Mouse (Mus musculus) kidney, postnatal 36 days (tissue): Measurements from ENCODE around the gene Cybc1.

Experiments
- DNase-seq, 2 experiments: peaks; one replicate each; pipeline ENCODE4 v3.0.0; 2021 to 2022; ENCODE audit warnings: mixed read lengths in 2 of 2

The Cybc1 gene

GRCm38 (mm10) chr11:121229018-121229439 lies at the start of gene Cybc1:
Gene Cybc1 (minus strand): TSS chr11:121229322.
- DNase-seq = peak; percentile 86 to 89

GRCm38 (mm10) chr11:121278011-121278410 lies 48.9 kb upstream of the Cybc1 start:
- no peak for DNase-seq

DNA sequence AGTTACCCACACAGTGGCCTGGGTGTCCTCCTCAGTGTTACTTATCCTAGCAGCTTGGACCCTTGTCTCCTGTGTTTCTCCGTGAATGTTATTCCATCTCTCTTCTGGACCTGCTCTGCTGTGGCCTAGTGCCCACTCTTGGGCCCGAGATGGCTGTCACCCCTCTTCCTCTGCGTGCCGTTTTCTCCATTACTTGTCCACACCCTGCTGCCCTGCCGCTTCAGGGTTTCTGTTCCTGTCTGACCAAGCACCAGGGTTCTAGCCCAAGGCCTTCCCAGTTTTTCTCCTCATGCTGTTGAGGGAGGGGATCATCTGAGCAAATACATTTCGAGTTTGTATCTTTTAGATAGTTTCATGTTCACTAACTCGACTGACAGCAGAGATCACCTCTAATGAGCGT lies 48.4 kb upstream of the Cybc1 start:
- no peak for DNase-seq

- no peak for DNase-seq
These were observed 32.0 kb upstream of the Cybc1 start for GRCm38 (mm10) chr11:121261074-121261473.

- DNase-seq = peak in 1 of 2 experiments; percentile 44
These were observed 31.2 kb upstream of the Cybc1 start for GRCm38 (mm10) chr11:121260211-121260906.

GRCm38 (mm10) chr11:121259160-121260100 lies 30.3 kb upstream of the Cybc1 start, which contains the start of gene Foxk2:
Gene Foxk2 (plus strand): TSS chr11:121259990.
- DNase-seq = peak; percentile 93 to 97

DNA sequence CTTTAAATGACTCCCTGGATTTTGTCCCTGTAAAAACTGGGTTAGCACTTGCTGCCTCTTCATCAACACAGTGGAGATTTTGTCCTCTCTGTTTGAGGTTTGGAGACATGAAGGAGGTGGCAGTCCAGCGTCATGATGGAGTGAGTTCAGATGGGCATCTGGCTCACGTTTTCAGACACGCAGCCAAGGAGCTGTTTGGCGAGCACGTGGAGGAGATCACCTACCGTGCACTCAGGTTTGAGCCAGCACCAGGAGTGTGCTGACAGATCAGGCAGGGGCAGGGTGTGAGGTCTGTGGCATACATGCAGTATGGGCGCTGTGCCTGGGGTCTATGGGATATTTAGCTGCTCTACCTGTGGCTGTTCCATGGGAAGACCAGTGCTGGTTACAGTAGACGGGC lies 21.1 kb upstream of the Cybc1 start:
- DNase-seq = no peak

DNA sequence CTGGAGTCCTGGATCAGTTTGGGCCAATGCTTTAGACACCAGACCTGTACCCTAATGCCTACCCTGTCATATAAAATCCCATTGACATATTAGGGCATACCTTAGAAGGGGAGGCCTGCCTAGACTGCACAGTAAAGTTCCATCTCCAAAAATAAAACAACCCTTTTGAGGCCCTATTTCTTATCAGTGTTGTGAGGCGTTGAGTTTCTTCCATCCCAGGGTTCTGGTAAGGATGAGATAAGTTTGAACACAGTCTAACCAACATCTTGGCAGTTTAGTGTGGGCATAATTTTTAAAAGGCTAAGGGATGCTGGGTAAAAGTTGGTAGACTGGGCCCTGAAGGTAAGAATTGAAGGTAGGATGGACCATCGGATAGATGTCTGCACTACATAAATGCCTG lies 10.5 kb upstream of the Cybc1 start:
- DNase-seq = no peak

GRCm38 (mm10) chr11:121237345-121238128 lies 8.4 kb upstream of the Cybc1 start:
- DNase-seq = peak; percentile 57 to 69

DNA sequence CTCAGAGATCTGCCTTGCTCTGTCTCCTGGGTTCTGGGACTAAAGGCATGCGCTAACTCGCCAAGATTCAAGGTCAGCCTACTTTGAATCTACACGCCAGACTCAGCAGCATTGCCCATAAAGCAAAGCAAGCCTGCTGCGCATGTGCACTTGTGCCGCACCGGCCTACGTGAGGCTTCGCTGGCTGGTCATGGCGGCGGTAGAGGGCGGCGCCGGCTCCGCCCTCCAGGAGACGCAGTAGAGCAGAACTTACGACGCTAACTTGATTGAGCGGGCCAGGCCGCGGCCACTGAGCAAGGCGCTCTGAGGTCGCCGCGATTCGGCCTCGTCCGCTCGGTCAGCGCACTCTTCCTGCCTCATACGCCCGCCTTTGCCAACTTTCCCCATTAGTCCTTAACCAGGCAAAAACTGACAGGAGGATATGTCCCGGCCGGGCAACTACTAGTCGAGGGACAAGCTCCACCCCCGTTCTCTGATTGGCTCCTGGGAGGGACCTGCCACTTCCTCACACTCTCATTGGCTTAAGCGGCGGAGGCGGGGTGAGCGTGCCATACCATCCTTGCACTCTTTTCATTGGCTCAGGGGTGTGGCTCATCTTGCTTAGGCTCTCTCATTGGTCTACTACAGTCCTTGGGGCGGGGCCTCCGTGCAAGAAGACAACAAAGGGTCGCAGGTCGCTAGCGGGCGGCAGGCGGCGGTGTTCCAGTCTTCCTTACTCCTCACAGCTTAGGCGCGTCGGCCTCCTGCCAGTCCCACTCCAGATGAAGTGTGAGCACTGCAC lies 7.6 kb upstream of the Cybc1 start, which contains the start of gene Narf:
Narf (plus strand) TSS at position 690 of the 781 bp plus-strand sequence.
- DNase-seq = peak; percentile 99 to 100

GRCm38 (mm10) chr11:121235475-121236238 lies 6.5 kb upstream of the Cybc1 start:
- DNase-seq = peak; percentile 29 to 73

GRCm38 (mm10) chr11:121232706-121233105 lies 3.6 kb upstream of the Cybc1 start:
- DNase-seq = no peak

DNA sequence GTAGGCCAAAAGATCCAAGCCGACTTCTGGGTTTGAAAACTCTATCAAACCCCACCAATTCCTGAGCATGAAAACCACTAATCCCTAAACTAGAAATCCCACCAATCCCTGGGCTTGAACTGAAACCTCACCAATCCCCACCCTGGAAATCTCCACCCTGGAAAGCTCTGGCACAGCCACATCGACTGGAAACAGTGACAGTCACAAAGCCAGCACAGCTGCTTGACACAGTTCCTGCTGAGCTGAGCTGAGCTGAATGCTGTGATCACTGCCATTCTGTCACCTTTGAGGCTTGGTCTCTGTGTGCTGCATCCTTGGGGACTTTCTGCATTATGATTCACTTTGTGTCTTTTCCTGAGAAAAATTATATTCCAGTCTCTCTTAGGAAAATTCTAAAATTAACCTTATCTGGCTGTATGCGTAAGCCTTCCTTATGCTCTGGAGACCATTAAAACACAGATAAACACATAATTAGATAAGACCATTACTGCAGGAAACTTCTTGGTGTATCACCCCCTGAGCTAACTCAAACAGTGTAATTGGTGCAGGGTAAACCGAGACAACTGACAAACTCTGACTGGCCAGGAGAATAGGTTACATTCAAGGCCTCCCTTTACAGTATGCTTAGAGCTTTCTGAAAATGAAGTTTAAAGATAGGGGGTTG lies 2.6 kb upstream of the Cybc1 start:
- DNase-seq = peak in 1 of 2 experiments; percentile 29

- peak; percentile 69 to 70 for DNase-seq
These were observed 2.1 kb upstream of the Cybc1 start for GRCm38 (mm10) chr11:121231191-121231590.

GRCm38 (mm10) chr11:121228129-121229017 lies 749 bp downstream of the Cybc1 start:
- DNase-seq = no peak

- DNase-seq = no peak
These were observed 7.7 kb downstream of the Cybc1 start for GRCm38 (mm10) chr11:121221321-121222010.

DNA sequence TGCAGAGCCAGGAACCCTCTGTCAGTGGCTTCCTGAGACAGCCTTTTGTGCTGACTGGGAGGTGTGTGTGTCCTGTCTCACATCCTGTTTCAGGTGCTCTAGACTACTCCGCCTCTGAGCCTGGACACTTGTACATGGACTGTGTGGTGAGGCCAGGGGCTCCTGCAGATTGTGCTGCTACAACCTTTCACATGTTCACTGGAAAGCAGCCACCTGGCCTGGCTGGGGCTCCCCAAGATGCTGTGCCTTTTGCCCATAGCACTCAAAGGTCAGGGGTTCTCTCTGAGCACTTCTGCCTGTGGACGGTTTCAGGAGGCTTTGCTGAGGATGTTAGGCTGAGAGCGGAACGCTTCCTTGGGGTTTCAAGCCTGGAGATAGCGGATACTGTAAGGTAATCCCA lies 8.4 kb downstream of the Cybc1 start:
- DNase-seq = no peak

DNA sequence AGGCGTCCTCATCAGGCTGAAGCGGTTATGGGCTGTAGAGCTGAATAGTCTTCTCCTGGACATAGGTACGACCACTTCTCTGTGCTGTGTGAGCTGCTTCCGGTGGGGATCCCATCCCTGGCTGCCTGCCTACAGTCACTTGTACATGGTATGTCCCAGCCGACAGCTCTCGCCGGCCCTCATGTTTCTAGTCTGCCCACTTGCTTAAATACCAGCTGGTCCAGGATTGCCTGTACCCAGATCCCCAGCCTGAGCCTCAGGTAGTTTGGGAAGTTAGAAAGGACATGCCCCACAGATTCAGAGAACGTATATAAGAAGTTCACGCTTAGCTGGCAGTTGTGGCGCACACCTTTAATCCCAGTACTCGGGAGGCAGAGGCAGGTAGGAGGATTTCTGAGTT lies 9.3 kb downstream of the Cybc1 start:
- no peak for DNase-seq

- no peak for DNase-seq
These were observed 12.3 kb downstream of the Cybc1 start for GRCm38 (mm10) chr11:121216831-121217230.
